Mouse (Mus musculus) lung, embryonic 14.5 days (tissue): ENCODE results near the gene Tlr8. TPM values are rescaled to one million over a fixed set of nuclear protein-coding genes. Genes with fewer than 3 reads are reported as not detected.

Experiments
- ATAC-seq: fragments of 200-750 bp; cut with Nextera tagmentation; 2 replicates; pipeline ENCODE4 v1.8.0; 2017; ENCODE audit warnings: mild to moderate bottlenecking, moderate TSS enrichment, moderate library complexity; ENCODE audit not compliant: insufficient read depth
- DNase-seq: peaks from one replicate; pipeline ENCODE4 v3.0.0-alpha.2; 2015
- H3K27ac ChIP-seq: fragments of 300-500 bp; sonication (generic); 2 replicates; pipeline ENCODE4 v1.5.1; 2014; ENCODE audit warnings: low read depth, mild to moderate bottlenecking, moderate library complexity
- H3K27me3 ChIP-seq: fragments of 300-500 bp; sonication (generic); 2 replicates; pipeline ENCODE4 v1.6.1; 2014; ENCODE audit warnings: low read length, control low read depth; ENCODE audit not compliant: insufficient read depth
- H3K36me3 ChIP-seq: fragments of 300-500 bp; sonication (generic); 2 replicates; pipeline ENCODE4 v1.6.1; 2014; ENCODE audit warnings: control low read depth; ENCODE audit not compliant: insufficient read depth
- H3K4me1 ChIP-seq: fragments of 300-500 bp; sonication (generic); 2 replicates; pipeline ENCODE4 v1.6.1; 2014; ENCODE audit warnings: antibody characterized with exemption, control low read depth; ENCODE audit not compliant: insufficient read depth
- H3K4me2 ChIP-seq: fragments of 300-500 bp; sonication (generic); 2 replicates; pipeline ENCODE4 v1.6.1; 2014; ENCODE audit warnings: mild to moderate bottlenecking
- H3K4me3 ChIP-seq: fragments of 300-500 bp; sonication (generic); 2 replicates; pipeline ENCODE4 v1.5.1; 2014; ENCODE audit warnings: low read depth, low read length
- H3K9ac ChIP-seq: fragments of 300-500 bp; sonication (generic); 2 replicates; pipeline ENCODE4 v1.6.1; 2014
- H3K9me3 ChIP-seq: fragments of 300-500 bp; sonication (generic); 2 replicates; pipeline ENCODE4 v1.6.1; 2016; ENCODE audit warnings: low read depth, low read length, control low read depth
- CTCF ChIP-seq: IDR thresholded peaks from 2 replicates; pipeline ENCODE4 v1.5.1; 2016; ENCODE audit warnings: antibody characterized with exemption, low read depth
- WGBS: fragments of 180-500 bp; shearing (Covaris S2); extraction: QIAGEN DNeasy Blood & Tissue Kit; methylation state at CpG from one replicate; pipeline ENCODE4 v1.1.7; 2014; 5-methylcytosine and 5-hydroxymethylcytosine counted together
- polyA plus RNA-seq: library from polyadenylated mRNA; unstranded; fragments of >200 nt; fragmentation: Nextera tagmentation; extraction: Ambion mirVana; gene quantifications from 2 replicates; pipeline ENCODE4 v1.2.1, GENCODE M21; 2014

Gene Tlr8
- polyA plus RNA-seq, 1 experiment from 2014 or later, result 0.42 TPM

- H3K36me3 ChIP-seq, result peaks cover 4% of the 10 kb centered on the region; the same call in 1 of the 2 replicates
- no peak for ATAC-seq
- H3K27ac ChIP-seq, result no peak overlapping the region
- H3K4me2 ChIP-seq, result no peak overlapping the region; the same call in 1 of the 2 replicates
- no peak overlapping the region for H3K4me3 ChIP-seq
- no peaks in the 10 kb centered on the region for H3K9me3 ChIP-seq
- no peaks in the 10 kb centered on the region for H3K4me1 ChIP-seq
- no peaks in the 10 kb centered on the region for H3K27me3 ChIP-seq
- no peak for TF ChIP-seq CTCF
- no peak overlapping the region for H3K9ac ChIP-seq
- 46% methylated on average over 9 of the region's 9 CpGs for WGBS
- DNase-seq, result no peak
Measured at GRCm38 (mm10) chrX:167211871-167212555, 52.1 kb downstream of the Tlr8 start.

- ATAC-seq (no peak), DNase-seq (no peak)
- no peaks in the 10 kb centered on the region for H3K27me3 ChIP-seq
- H3K36me3 ChIP-seq, result peaks cover 8% of the 10 kb centered on the region; the same call in 1 of the 2 replicates
- H3K27ac ChIP-seq, result no peak overlapping the region
- WGBS, result 17% methylated on average over 6 of the region's 6 CpGs
- no peaks in the 10 kb centered on the region for H3K4me1 ChIP-seq
- H3K4me2 ChIP-seq, result peak overlapping the region; percentile 55
- H3K4me3 ChIP-seq, result no peak overlapping the region
- TF ChIP-seq CTCF, result no peak
- no peaks in the 10 kb centered on the region for H3K9me3 ChIP-seq
- H3K9ac ChIP-seq, result no peak overlapping the region
Measured at GRCm38 (mm10) chrX:167210319-167210728, 53.8 kb downstream of the Tlr8 start.

- DNase-seq (no peak), ATAC-seq (no peak)
- 57% methylated on average over 8 of the region's 8 CpGs for WGBS
- Histone ChIP-seq H3K4me3 (peak overlapping the region; percentile 55), H3K4me2 (peak overlapping the region; percentile 55), H3K27me3 (no peaks in the 10 kb centered on the region), H3K9me3 (no peaks in the 10 kb centered on the region), H3K9ac (no peak overlapping the region; the same call in 1 of the 2 replicates), H3K36me3 (peaks cover 8% of the 10 kb centered on the region; the same call in 1 of the 2 replicates), H3K27ac (peak overlapping the region; percentile 64), H3K4me1 (no peaks in the 10 kb centered on the region)
- no peak for TF ChIP-seq CTCF
Measured at GRCm38 (mm10) chrX:167209828-167210227, 54.3 kb downstream of the Tlr8 start.

- DNase-seq (peak; percentile 90), ATAC-seq (peak; percentile 87)
- no peaks in the 10 kb centered on the region for H3K4me1 ChIP-seq
- H3K27ac ChIP-seq, result peak within 1 kb of the TSS; percentile 90
- peak within 1 kb of the TSS; percentile 55 for H3K4me2 ChIP-seq
- no peaks in the 10 kb centered on the region for H3K27me3 ChIP-seq
- TF ChIP-seq CTCF, result no peak
- no peaks in the 10 kb centered on the region for H3K9me3 ChIP-seq
- peak within 1 kb of the TSS; percentile 78 for H3K9ac ChIP-seq
- H3K4me3 ChIP-seq, result peak within 1 kb of the TSS; percentile 55
- WGBS, result 11% methylated on average over 39 of the region's 39 CpGs
- peaks cover 8% of the 10 kb centered on the region; the same call in 1 of the 2 replicates for H3K36me3 ChIP-seq
Measured at GRCm38 (mm10) chrX:167208978-167209754, 55.0 kb downstream of the Tlr8 start, which contains the start of gene Tmsb4x. Gene Tmsb4x (minus strand): TSS chrX:167209315.

GRCm38 (mm10) chrX:167208506-167208820, 55.7 kb downstream of the Tlr8 start:
- Histone ChIP-seq H3K4me3 (peak overlapping the region; percentile 55), H3K9ac (peak overlapping the region; percentile 78), H3K9me3 (no peaks in the 10 kb centered on the region), H3K4me1 (no peaks in the 10 kb centered on the region), H3K4me2 (peak overlapping the region; percentile 55), H3K27ac (peak overlapping the region; percentile 90), H3K36me3 (peaks cover 8% of the 10 kb centered on the region; the same call in 1 of the 2 replicates), H3K27me3 (no peaks in the 10 kb centered on the region)
- 14% methylated on average over 16 of the region's 16 CpGs for WGBS
- peak; percentile 55 for DNase-seq
- TF ChIP-seq CTCF, result no peak
- ATAC-seq, result no peak; the same call in 1 of the 2 replicates

GRCm38 (mm10) chrX:167207741-167208505, 56.2 kb downstream of the Tlr8 start:
- WGBS, result 13% methylated on average over 25 of the region's 25 CpGs
- DNase-seq (peak; percentile 67), ATAC-seq (no peak)
- H3K4me2 ChIP-seq, result peak overlapping the region; percentile 55
- H3K9ac ChIP-seq, result peak overlapping the region; percentile 78
- H3K27me3 ChIP-seq, result no peaks in the 10 kb centered on the region
- H3K36me3 ChIP-seq, result peaks cover 8% of the 10 kb centered on the region; the same call in 1 of the 2 replicates
- no peak for TF ChIP-seq CTCF
- H3K27ac ChIP-seq, result peak overlapping the region; percentile 90
- no peaks in the 10 kb centered on the region for H3K4me1 ChIP-seq
- peak overlapping the region; percentile 55 for H3K4me3 ChIP-seq
- no peaks in the 10 kb centered on the region for H3K9me3 ChIP-seq
